Mouse (Mus musculus) limb, embryonic 11.5 days (tissue): Measurements from ENCODE around the gene Crtap. TPM values are rescaled to one million over a fixed set of nuclear protein-coding genes. Genes with fewer than 3 reads are reported as not detected.
"Not testable (repeated sequence)": the region's sequence is repeated elsewhere in the genome, so short reads cannot be mapped to it uniquely, and the experiment has no call there.

ENCODE experiments used
- ATAC-seq: fragments of 200-750 bp; cut with Nextera tagmentation; 2 replicates; pipeline ENCODE4 v1.8.0; 2017; ENCODE audit warnings: low read depth; ENCODE audit not compliant: insufficient number of reproducible peaks, low FRiP score, low TSS enrichment
- DNase-seq: peaks from one replicate; pipeline ENCODE4 v3.0.0-alpha.2; 2015; ENCODE audit warnings: low spot score
- H3K27ac ChIP-seq: fragments of 300-500 bp; sonication (generic); replicated peaks from 2 replicates; pipeline ENCODE4 v1.5.1; 2014; ENCODE audit warnings: low read depth, mild to moderate bottlenecking, low read length
- H3K27me3 ChIP-seq: fragments of 300-500 bp; sonication (generic); 2 replicates; pipeline ENCODE4 v1.6.1; 2014; ENCODE audit warnings: mild to moderate bottlenecking, low read length, mixed read lengths; ENCODE audit not compliant: control insufficient read depth, insufficient read depth
- H3K36me3 ChIP-seq: fragments of 300-500 bp; sonication (generic); 2 replicates; pipeline ENCODE4 v1.6.1; 2014; ENCODE audit warnings: mild to moderate bottlenecking, low read length, moderate library complexity, mixed read lengths; ENCODE audit not compliant: control insufficient read depth, insufficient read depth
- H3K4me1 ChIP-seq: fragments of 300-500 bp; sonication (generic); 2 replicates; pipeline ENCODE4 v1.6.1; 2014; ENCODE audit warnings: low read length, mixed read lengths; ENCODE audit not compliant: control insufficient read depth, insufficient read depth
- H3K4me2 ChIP-seq: fragments of 300-500 bp; sonication (generic); 2 replicates; pipeline ENCODE4 v1.6.1; 2014; ENCODE audit warnings: low read depth, mild to moderate bottlenecking, moderate library complexity; ENCODE audit not compliant: severe bottlenecking
- H3K4me3 ChIP-seq: fragments of 300-500 bp; sonication (generic); 2 replicates; pipeline ENCODE4 v1.5.1; 2014; ENCODE audit warnings: low read depth, low read length
- H3K9ac ChIP-seq: fragments of 300-500 bp; sonication (generic); 2 replicates; pipeline ENCODE4 v1.6.1; 2014; ENCODE audit warnings: mild to moderate bottlenecking, low read length
- H3K9me3 ChIP-seq: fragments of 300-500 bp; sonication (generic); 2 replicates; pipeline ENCODE4 v1.6.1; 2016; ENCODE audit warnings: low read length; ENCODE audit not compliant: control insufficient read depth
- WGBS: fragments of 180-500 bp; shearing (Covaris S2); extraction: QIAGEN DNeasy Blood & Tissue Kit; methylation state at CpG from one replicate; pipeline ENCODE4 v1.1.7; 2014; 5-methylcytosine and 5-hydroxymethylcytosine counted together
- polyA plus RNA-seq: library from polyadenylated mRNA; unstranded; fragments of >200 nt; fragmentation: Nextera tagmentation; extraction: Ambion mirVana; gene quantifications from 2 replicates; pipeline ENCODE4 v1.2.1, GENCODE M21; 2014

The Crtap gene
- polyA plus RNA-seq, 1 experiment from 2014 or later: 66.7 TPM

DNA sequence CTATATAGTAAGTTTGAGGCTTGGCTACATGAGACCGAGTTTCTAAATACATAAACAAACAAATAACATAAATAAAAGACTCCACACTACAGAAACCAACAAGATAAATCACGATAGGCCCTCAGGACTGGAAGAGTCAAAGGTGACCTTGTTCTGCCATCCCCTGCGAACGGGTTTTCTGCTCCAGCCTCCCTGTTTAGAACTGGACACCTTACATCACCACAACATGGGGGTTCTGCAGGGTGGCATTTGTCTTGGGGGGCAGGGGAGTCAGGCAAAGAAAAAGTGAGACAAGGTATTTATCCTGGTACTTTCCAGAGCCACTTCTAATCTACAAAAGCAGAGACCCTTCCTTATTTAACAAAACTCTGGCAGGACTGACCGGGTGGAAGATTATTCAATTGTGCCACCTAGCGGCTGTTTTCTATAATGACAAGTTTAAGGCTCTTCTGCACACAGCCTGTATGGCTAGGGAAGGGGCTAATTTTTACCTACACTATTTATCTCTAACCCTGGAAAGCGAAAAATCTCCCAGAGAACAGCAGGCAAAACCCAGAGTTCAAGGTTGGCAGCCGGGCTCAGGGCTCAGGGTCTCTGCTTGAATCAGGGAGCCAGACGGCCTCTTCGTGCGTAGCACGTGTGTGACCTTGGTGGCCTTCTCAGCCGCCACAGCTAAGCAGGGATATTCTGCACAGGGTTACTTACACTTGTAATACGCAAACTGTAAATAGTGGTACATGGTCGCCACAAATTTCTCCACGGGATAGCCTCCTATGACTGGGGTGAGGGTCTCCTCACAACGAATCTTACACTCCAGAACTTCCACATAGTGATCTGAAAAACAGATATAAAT lies 9.4 kb downstream of the Crtap start:
- Histone ChIP-seq H3K4me2 (no peak overlapping the region), H3K4me1 (no peaks in the 10 kb centered on the region), H3K36me3 (0 out of 2 replicates have a peak, but pooled peaks cover 2% of the 10 kb centered on the region), H3K9me3 (no peaks in the 10 kb centered on the region), H3K9ac (no peak overlapping the region), H3K27me3 (no peaks in the 10 kb centered on the region), H3K27ac (no peak overlapping the region), H3K4me3 (no peak overlapping the region)
- DNase-seq (peak; percentile 55), ATAC-seq (peak; percentile 69; the same call in 1 of the 2 replicates)
- 75% methylated on average over 17 of the region's 17 CpGs for WGBS

DNA sequence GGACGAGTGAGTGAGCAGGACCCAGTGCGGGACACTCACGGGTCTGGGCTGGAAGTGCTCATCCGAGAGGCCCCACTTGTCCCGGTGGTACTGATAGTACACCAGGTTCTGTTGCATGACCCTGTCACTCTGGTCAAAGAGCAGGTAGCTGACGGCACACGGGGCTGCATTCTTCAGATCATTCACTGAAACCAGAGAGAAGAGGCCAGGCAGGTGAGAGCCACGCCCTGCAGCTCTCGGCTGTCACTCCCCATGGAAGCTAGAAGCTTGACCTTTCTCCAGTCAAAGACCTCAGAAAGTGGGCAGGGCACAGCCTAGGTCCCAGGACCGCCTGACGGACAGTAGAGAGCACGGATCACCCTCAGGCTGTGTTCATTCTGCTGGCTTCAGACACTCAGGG lies 10.6 kb downstream of the Crtap start:
- H3K9ac ChIP-seq: no peak overlapping the region
- H3K4me1 ChIP-seq: no peaks in the 10 kb centered on the region
- H3K4me2 ChIP-seq: no peak overlapping the region
- no peaks in the 10 kb centered on the region for H3K27me3 ChIP-seq
- 0 out of 2 replicates have a peak, but pooled peaks cover 2% of the 10 kb centered on the region for H3K36me3 ChIP-seq
- no peaks in the 10 kb centered on the region for H3K9me3 ChIP-seq
- no peak overlapping the region for H3K27ac ChIP-seq
- DNase-seq (no peak), ATAC-seq (no peak)
- 91% methylated on average over 12 of the region's 12 CpGs for WGBS
- H3K4me3 ChIP-seq: no peak overlapping the region

DNA sequence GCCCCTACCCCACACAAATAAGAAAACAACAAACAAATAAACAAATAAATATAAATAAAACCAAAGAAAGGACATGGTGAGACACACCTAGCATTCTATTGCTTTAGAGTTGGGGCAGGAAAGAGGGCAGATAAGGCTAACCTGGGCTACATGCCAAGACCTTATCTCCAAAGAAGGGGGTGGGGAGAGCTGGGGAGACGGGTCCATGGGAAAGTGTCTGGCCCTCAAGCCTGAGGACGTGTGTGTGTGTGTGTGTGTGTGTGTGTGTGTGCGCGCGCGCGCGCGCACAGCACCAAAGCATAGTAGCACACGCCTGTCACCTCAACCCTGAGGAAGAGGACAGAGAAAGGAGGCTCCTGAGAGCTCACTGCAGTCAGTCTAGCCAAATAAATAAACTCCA lies 13.3 kb downstream of the Crtap start:
- no peak overlapping the region for H3K4me3 ChIP-seq
- H3K27ac ChIP-seq: no peak overlapping the region
- H3K27me3 ChIP-seq: no peaks in the 10 kb centered on the region
- no peaks in the 10 kb centered on the region for H3K9me3 ChIP-seq
- no peak overlapping the region for H3K4me2 ChIP-seq
- whole genome bisulfite sequencing: 97% methylated on average over 10 of the region's 10 CpGs
- DNase-seq (no peak), ATAC-seq (no peak)
- no peaks in the 10 kb centered on the region for H3K4me1 ChIP-seq
- 0 out of 2 replicates have a peak, but pooled peaks cover 2% of the 10 kb centered on the region for H3K36me3 ChIP-seq
- H3K9ac ChIP-seq: no peak overlapping the region

DNA sequence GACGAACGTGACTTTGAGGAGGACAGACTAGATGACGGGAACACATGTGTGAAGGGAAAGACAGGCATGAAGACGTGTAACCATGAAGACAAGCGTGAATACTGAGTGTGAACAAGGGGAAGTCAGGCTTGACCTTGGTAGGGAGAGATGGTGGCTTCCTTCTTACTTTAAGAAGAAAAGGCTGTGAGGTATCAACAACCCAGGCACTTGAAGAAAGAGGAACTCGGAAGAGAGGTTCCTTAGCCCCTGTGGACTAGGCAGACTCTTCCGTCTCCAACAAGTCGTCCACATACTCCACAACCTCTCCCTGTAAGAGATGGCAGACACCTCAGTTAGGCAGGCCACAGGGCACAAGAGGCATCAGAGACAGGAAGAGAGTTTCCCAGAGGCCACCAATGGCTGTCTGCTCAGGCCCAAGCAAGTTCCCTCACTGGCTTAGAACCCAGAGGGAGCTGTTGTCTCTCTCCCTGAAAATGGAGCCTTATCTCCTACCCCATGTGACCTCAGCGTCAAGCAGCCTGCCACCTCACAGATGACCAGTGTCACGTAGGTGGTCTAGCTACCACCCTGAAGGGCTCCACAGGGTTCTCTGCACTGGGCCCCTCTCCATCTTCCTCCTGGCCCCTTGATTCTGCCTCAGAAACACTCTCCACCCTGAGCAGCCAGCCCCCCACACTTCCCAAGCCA lies 15.1 kb downstream of the Crtap start:
- 91% methylated on average over 10 of the region's 10 CpGs for WGBS
- H3K36me3 ChIP-seq: 0 out of 2 replicates have a peak, but pooled peaks cover 2% of the 10 kb centered on the region
- H3K27me3 ChIP-seq: no peaks in the 10 kb centered on the region
- H3K4me2 ChIP-seq: no peak overlapping the region
- no peak for ATAC-seq
- no peaks in the 10 kb centered on the region for H3K4me1 ChIP-seq
- no peak overlapping the region for H3K9ac ChIP-seq
- H3K9me3 ChIP-seq: no peaks in the 10 kb centered on the region
- no peak overlapping the region for H3K27ac ChIP-seq
- no peak overlapping the region for H3K4me3 ChIP-seq
- DNase-seq: no peak

DNA sequence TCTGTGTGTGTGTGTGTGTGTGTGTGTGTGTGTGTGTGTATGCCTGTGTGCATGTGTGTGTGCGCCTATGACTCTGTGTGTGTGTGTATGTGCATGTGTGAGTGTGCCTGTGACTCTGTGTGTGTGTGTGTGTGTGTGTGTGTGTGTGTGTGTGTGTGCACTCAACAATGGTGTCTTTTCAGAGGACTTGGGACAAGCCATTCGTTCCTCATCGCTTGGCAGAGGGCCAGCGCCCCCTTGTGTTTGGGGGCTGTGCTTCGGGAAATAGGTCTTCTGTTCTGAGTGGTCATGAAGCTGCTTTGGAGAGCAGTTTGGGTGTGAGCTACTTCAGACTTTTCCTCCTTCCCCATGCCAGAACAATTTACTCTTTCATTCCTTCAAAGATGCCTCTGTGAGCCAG lies 18.8 kb downstream of the Crtap start:
- not testable (repeated sequence) for H3K36me3 ChIP-seq, H3K4me3 ChIP-seq, H3K4me1 ChIP-seq, H3K9me3 ChIP-seq, H3K4me2 ChIP-seq, H3K27ac ChIP-seq, H3K9ac ChIP-seq, H3K27me3 ChIP-seq, ATAC-seq, DNase-seq
- 35% methylated on average over 5 of the region's 5 CpGs for WGBS

DNA sequence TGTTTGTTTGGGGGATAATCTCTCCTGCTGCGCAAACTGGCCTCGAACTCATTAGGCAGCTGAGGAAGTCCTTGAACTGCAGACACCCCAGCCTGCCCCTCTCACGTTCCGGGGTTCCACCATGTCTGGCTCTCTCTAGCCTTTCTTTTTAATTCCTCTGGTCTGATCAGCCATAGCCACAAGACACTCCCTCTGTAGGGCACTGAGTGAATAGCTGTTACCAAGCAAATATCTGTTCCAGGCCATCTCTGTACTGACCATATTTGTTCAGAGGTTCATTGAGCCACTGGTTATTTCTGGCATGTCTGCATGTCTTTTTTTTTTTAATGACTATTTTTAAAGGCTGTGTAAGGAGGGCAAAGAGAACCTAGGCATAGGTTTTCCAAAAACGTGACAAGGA lies 21.1 kb downstream of the Crtap start:
- not testable (repeated sequence) for H3K27me3 ChIP-seq, H3K4me1 ChIP-seq, H3K4me3 ChIP-seq, H3K27ac ChIP-seq, H3K9ac ChIP-seq, H3K9me3 ChIP-seq, H3K36me3 ChIP-seq, DNase-seq, H3K4me2 ChIP-seq, ATAC-seq
- WGBS: 61% methylated on average over 5 of the region's 5 CpGs

DNA sequence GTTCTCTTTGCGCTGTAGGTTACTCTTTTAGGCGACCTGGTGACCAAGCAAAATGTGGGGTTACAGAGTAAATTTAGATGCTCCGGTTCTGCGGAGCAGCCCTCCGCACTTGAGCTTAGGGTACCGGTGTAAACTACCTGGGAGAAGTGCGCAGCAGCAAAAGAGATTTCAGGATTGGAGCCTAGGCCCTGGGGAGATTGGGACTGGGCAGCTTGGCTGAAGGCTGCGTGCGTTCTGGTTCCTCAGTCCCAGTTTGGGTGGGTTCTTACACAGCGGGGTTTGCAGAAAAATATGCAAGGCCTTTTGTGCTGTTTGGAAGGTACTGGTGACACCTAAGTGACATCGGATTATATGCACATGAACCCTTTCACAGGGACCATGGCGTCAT lies 22.0 kb downstream of the Crtap start:
- Histone ChIP-seq H3K9me3 (no peaks in the 10 kb centered on the region), H3K4me3 (peak overlapping the region; percentile 43), H3K4me2 (peak overlapping the region; percentile 80), H3K27ac (no peak overlapping the region), H3K36me3 (no peaks in the 10 kb centered on the region), H3K27me3 (no peaks in the 10 kb centered on the region), H3K4me1 (no peaks in the 10 kb centered on the region), H3K9ac (peak overlapping the region; percentile 68)
- 11% methylated on average over 12 of the region's 12 CpGs for WGBS
- no peak for DNase-seq
- no peak for ATAC-seq

DNA sequence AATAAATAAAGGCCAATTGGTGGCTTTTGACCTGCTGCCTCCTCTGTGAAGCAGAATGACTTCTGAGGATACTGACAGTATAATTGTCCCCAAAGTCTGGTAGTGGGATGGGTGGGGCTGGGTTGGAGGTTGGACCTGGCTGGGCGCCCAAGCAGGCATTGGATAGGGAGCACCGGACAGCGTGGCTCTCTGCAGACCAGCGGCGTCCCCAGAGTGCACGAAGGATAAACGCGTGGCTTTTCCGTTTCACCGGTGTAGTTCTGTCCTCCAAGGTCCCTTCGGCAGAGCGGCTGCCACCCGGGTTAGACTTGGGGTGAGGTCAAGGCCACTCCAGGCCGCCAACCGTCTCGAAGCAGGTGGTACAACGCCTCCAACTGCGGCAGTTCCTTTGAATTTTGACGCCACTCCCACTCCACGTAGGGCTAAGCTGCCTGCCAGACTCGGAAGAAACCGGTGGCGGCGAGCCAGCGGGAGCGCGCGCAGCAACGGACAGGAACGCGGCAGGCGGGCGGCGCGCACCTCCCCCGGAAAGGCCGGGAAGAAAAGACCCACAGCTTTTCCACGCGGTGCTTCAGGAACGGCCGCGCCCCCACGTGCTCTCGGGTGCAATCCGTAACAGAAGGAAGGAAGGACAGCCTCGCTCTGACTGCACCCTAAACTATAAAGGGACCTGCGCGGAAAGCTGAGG lies 22.5 kb downstream of the Crtap start:
- Histone ChIP-seq H3K36me3 (no peaks in the 10 kb centered on the region), H3K9ac (peak overlapping the region; percentile 68), H3K4me1 (no peaks in the 10 kb centered on the region), H3K27ac (no peak overlapping the region), H3K9me3 (no peaks in the 10 kb centered on the region), H3K4me2 (peak overlapping the region; percentile 80), H3K4me3 (peak overlapping the region; percentile 43), H3K27me3 (no peaks in the 10 kb centered on the region)
- WGBS: 1% methylated on average over 48 of the region's 48 CpGs
- DNase-seq (peak; percentile 80), ATAC-seq (peak; percentile 77)
